Mouse (Mus musculus) megakaryocyte, embryonic 14.5 days (primary cell): Measurements from ENCODE around the gene Olfr1056. TPM values are rescaled to one million over a fixed set of nuclear protein-coding genes. Genes with fewer than 3 reads are reported as not detected.
"Not testable (repeated sequence)": the region's sequence is repeated elsewhere in the genome, so short reads cannot be mapped to it uniquely, and the experiment has no call there.

ENCODE experiments used
- H3K27me3 ChIP-seq: replicated peaks from 2 replicates; pipeline ENCODE3; 2012; ENCODE audit warnings: inconsistent platforms
- H3K36me3 ChIP-seq: replicated peaks from 2 replicates; pipeline ENCODE3; 2012; ENCODE audit warnings: low read length, inconsistent platforms, mixed read lengths
- H3K4me1 ChIP-seq: 2 replicates; pipeline ENCODE4 v1.6.1; 2012; ENCODE audit warnings: inconsistent platforms
- H3K4me3 ChIP-seq: replicated peaks from 2 replicates; pipeline ENCODE3; 2012; ENCODE audit warnings: moderate library complexity, mild to moderate bottlenecking, inconsistent platforms
- H3K9me3 ChIP-seq: 2 replicates; pipeline ENCODE4 v1.6.1; 2012; ENCODE audit warnings: inconsistent platforms
- FLI1 ChIP-seq: IDR thresholded peaks from 2 replicates; pipeline ENCODE4 v1.6.1; 2012; ENCODE audit warnings: low read length, inconsistent platforms, mixed read lengths
- GATA1 ChIP-seq: IDR thresholded peaks from 3 replicates; pipeline ENCODE4 v1.6.1; 2012; ENCODE audit warnings: mixed read lengths, low read length, inconsistent platforms, borderline replicate concordance
- polyA plus RNA-seq: library from polyadenylated mRNA; stranded (reverse); fragments of >175 nt; gene quantifications from 2 replicates; pipeline ENCODE4 v1.2.3, GENCODE M21; 2012; ENCODE audit warnings: low replicate concordance; ENCODE audit not compliant: insufficient read depth

Gene Olfr1056
- polyA plus RNA-seq: not detected in 2 replicates

DNA sequence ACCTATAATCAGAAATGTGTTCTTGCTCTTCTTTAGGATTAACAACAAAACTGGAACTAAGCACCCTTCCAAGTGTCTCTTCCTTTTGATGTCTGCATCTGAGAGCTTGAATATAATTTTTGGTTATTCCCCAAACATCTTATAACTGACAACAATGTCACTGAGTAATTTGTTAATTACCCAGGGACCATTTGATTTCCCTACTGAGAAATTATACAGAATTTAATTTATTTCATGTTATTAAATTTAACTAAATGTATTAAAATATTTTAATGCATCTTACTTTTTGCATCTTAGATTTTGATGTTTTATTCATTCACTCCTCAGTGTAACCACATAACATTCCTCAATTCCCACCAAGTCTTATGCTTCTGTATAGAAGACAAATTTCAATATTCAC lies at the start of gene Olfr1056:
TSS of gene Olfr1056 (minus strand) at position 101 of the 400 bp plus-strand sequence.
- H3K27me3 ChIP-seq: no peaks in the 10 kb centered on the region
- TF ChIP-seq GATA1 (no peak), FLI1 (no peak)
- H3K9me3 ChIP-seq: peaks cover 3% of the 10 kb centered on the region; the same call in 1 of the 2 replicates
- no peaks in the 10 kb centered on the region for H3K4me1 ChIP-seq
- H3K4me3 ChIP-seq: no peak within 1 kb of the TSS
- no peaks in the 10 kb centered on the region for H3K36me3 ChIP-seq

DNA sequence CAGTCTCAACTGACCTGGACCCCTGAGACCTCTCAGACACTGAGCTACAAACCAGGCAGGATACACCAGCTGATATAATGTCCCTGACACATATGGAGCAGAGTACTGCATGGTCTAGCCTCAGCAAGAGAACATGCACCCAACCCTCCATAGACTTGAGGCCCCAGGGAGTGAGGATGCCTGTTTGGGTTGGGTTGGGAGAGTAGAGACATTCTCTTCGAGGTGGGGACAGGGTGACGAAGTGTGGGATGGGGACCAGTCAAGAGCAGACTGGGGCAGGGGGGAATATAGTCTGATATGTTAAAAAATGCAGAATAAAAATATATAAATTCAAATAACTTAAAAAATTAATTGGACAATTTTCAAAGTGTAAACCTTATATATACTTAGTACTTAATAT lies 32.8 kb upstream of the Olfr1056 start:
- H3K9me3 ChIP-seq: no peaks in the 10 kb centered on the region
- no peaks in the 10 kb centered on the region for H3K27me3 ChIP-seq
- TF ChIP-seq GATA1 (no peak), FLI1 (no peak)
- no peaks in the 10 kb centered on the region for H3K36me3 ChIP-seq
- H3K4me1 ChIP-seq: no peaks in the 10 kb centered on the region
- no peak overlapping the region for H3K4me3 ChIP-seq

DNA sequence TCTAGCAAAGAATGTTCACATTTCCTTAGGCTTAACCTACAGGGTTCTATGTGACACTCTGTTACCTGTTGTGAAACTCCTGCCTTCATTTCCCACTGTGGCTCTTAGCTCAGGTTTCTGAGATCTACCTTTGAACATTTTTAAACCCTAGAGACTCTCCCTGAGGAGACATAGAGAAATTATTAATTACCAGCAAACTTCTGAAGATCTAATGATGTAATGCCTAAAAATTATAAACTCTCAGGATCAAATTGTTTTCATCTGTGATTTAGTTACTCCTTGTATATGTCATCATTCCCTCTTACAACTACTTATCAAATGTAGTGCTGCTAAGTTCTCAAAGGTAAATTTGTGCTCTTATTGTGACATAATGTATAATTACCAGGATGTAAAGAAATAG lies 26.2 kb upstream of the Olfr1056 start, which contains the start of gene Olfr1058:
TSS of gene Olfr1058 (minus strand) at position 101 of the 400 bp plus-strand sequence.
- not testable (repeated sequence) for H3K36me3 ChIP-seq, H3K27me3 ChIP-seq, H3K4me3 ChIP-seq, H3K9me3 ChIP-seq, H3K4me1 ChIP-seq

DNA sequence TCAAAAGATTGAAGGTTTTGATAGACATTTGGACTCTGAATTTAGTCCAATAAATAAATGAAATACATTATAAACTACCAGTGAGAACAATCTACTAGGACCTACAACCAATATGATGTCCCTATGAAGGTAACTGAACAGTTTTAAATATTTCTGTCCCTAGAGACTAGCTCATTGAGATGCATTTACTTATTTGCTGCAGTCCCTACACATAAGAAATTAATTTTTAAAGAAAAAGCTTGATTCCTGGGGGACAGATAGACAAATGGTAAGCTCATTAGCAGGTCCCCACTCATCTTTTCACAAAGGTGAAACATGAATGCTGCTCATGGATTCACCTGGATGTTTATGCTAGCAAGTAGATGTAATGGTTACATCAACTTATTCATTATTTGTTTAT lies 16.0 kb upstream of the Olfr1056 start, which contains the start of gene Olfr1057:
TSS of gene Olfr1057 (minus strand) at position 101 of the 400 bp plus-strand sequence.
- H3K4me1 ChIP-seq: no peaks in the 10 kb centered on the region

DNA sequence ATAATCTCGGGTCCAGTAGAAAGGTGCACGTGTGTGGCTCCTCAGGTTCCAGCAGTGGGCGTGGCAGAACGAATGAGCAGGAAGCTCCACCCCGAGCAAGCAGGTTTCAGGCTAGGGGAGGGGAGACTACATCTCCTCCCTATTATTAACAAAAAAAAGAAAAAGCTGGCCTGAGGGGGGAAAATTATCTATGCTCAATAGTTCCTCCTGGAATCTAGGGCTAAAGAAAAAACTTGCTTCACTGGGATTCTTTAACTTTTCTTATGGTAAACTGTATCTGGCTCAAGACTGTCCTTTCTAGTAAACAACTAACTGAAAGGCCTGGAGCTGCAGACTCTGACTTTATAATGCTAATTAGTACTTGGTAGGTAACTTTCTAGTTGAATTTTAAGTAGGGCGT lies 4.1 kb upstream of the Olfr1056 start:
- H3K4me1 ChIP-seq, H3K36me3 ChIP-seq, H3K9me3 ChIP-seq, H3K27me3 ChIP-seq, H3K4me3 ChIP-seq: not testable (repeated sequence)

More for the DNA sequence above, 16.0 kb upstream of the Olfr1056 start, which contains the start of gene Olfr1057:
- Histone ChIP-seq H3K9me3 (no peaks in the 10 kb centered on the region), H3K4me3 (no peak within 1 kb of the TSS), H3K27me3 (no peaks in the 10 kb centered on the region), H3K36me3 (no peaks in the 10 kb centered on the region)
- TF ChIP-seq FLI1 (no peak), GATA1 (no peak)

DNA sequence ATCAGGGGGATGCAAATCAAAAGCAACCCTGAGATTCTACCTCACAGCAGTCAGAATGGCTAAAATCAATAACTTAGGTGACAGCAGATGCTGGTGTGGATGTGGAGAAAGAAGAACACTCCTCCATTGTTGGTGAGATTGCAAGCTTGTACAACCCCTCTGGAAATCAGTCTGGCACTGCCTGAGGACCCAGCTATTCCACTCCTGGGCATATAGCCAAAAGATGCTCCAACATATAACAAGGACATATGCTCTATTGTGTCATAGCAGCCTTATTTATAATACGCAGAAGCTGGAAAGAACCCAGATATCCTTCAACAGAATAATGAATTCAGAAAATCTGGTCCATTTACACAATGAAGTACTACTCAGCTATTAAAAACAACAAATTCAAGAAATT lies 10.5 kb downstream of the Olfr1056 start:
- H3K36me3 ChIP-seq, H3K4me1 ChIP-seq, H3K27me3 ChIP-seq, H3K9me3 ChIP-seq, H3K4me3 ChIP-seq: not testable (repeated sequence)

DNA sequence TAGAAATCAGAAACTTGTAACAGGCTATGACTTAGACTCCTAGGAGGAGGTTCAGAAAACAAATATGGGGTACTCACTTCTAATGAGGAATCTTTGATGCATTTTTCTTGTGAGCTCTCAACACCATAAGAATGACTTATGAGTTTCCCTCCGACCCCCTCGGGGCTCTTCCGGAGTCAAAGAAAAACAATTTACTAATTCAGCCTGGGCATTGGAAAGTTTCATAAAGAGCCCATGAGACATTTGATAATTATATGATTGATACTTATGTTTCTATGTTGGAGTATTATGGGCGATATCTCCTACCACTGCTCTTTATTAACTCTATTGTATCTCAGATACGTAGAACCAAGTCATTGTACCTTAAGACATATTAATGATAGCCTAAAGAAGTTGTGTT lies 12.1 kb downstream of the Olfr1056 start, which contains the start of gene Olfr1055:
TSS of gene Olfr1055 (minus strand) at position 101 of the 400 bp plus-strand sequence.
- Histone ChIP-seq H3K36me3 (no peaks in the 10 kb centered on the region), H3K27me3 (no peaks in the 10 kb centered on the region), H3K4me1 (no peaks in the 10 kb centered on the region), H3K4me3 (no peak within 1 kb of the TSS), H3K9me3 (no peaks in the 10 kb centered on the region)
- TF ChIP-seq FLI1 (no peak), GATA1 (no peak)

DNA sequence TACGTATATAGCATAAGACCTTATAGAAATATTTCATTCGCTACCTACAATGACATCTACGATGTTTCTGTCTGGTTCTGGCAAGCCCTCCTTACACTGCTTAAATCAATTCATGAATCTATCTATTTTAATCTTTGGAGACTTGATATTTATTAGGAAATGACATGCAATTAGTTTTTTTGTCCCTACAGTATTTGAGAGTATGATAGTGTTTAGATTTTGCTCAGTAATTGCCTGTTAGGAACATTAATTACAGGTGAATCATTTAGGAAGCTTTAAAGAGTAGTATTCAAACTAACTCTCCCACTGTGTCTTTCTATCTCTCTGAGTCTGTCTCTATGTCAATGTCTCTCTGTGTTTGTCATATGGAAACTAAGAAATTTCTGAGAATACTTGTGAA lies 26.9 kb downstream of the Olfr1056 start, which contains the start of gene Olfr1054:
TSS of gene Olfr1054 (minus strand) at position 101 of the 400 bp plus-strand sequence.
- no peaks in the 10 kb centered on the region for H3K4me1 ChIP-seq
- no peak within 1 kb of the TSS for H3K4me3 ChIP-seq
- no peaks in the 10 kb centered on the region for H3K27me3 ChIP-seq
- H3K9me3 ChIP-seq: no peaks in the 10 kb centered on the region
- H3K36me3 ChIP-seq: no peaks in the 10 kb centered on the region
- TF ChIP-seq FLI1 (no peak), GATA1 (no peak)

DNA sequence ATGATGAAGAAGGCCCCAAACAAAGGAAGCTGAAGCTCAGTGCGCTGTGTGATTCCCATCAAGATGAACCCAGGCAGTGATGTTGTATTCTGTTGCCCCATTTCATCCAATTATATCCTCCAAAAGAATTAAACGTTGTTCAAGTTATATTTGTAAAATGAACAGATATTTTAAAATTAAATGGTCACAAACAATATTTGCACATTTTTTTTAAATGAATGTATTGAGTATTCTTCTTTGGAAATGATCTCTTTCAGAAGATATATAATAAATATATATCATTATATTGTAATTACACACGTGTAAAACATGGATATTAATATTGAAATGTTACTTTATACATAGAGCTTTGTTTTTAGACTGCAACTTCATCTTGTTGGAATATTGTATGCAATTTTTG lies 47.1 kb downstream of the Olfr1056 start, which contains the start of gene Olfr1053:
TSS of gene Olfr1053 (minus strand) at position 101 of the 400 bp plus-strand sequence.
- Histone ChIP-seq H3K36me3 (no peaks in the 10 kb centered on the region), H3K4me1 (no peaks in the 10 kb centered on the region), H3K27me3 (no peaks in the 10 kb centered on the region), H3K9me3 (no peaks in the 10 kb centered on the region), H3K4me3 (no peak within 1 kb of the TSS)
- TF ChIP-seq GATA1 (no peak), FLI1 (no peak)

Other genes with a start within 250 kb of the Olfr1056 start
- gene Olfr1039, start 226.5 kb downstream of the Olfr1056 start, polyA plus RNA-seq: not detected in 2 replicates
- not detected in 2 replicates for gene Olfr1040, start 215.7 kb downstream of the Olfr1056 start, polyA plus RNA-seq
- not detected in 2 replicates for gene Olfr1042, start 200.6 kb downstream of the Olfr1056 start, polyA plus RNA-seq
- gene Olfr1043, start 194.9 kb downstream of the Olfr1056 start, polyA plus RNA-seq: not detected in 2 replicates
- gene Olfr1044, start 184.6 kb downstream of the Olfr1056 start, polyA plus RNA-seq: not detected in 2 replicates
- not detected in 2 replicates for gene Olfr52, start 176.8 kb downstream of the Olfr1056 start, polyA plus RNA-seq
- gene Olfr1045, start 159.5 kb downstream of the Olfr1056 start, polyA plus RNA-seq: not detected in 2 replicates
- gene Olfr1046, start 143.2 kb downstream of the Olfr1056 start, polyA plus RNA-seq: not detected in 2 replicates
- gene Olfr1047, start 131.1 kb downstream of the Olfr1056 start, polyA plus RNA-seq: not detected in 2 replicates
- gene Olfr1048, start 122.2 kb downstream of the Olfr1056 start, polyA plus RNA-seq: not detected in 2 replicates
- gene Olfr1049, start 104.1 kb downstream of the Olfr1056 start, polyA plus RNA-seq: not detected in 2 replicates
- gene Olfr1051, start 83.4 kb downstream of the Olfr1056 start, polyA plus RNA-seq: not detected in 2 replicates
- gene Olfr1052, start 70.0 kb downstream of the Olfr1056 start, polyA plus RNA-seq: not detected in 2 replicates
- gene Olfr1053, start 47.2 kb downstream of the Olfr1056 start, polyA plus RNA-seq: not detected in 2 replicates
- gene Olfr1054, start 27.0 kb downstream of the Olfr1056 start, polyA plus RNA-seq: not detected in 2 replicates
- gene Olfr1055, start 12.2 kb downstream of the Olfr1056 start, polyA plus RNA-seq: not detected in 2 replicates
- gene Olfr1057, start 15.9 kb upstream of the Olfr1056 start, polyA plus RNA-seq: not detected in 2 replicates
- gene Olfr1058, start 26.1 kb upstream of the Olfr1056 start, polyA plus RNA-seq: not detected in 2 replicates
- gene Olfr1061, start 51.6 kb upstream of the Olfr1056 start, polyA plus RNA-seq: not detected in 2 replicates
- gene Olfr1062, start 64.3 kb upstream of the Olfr1056 start, polyA plus RNA-seq: not detected in 2 replicates
- not detected in 2 replicates for gene Olfr1065, start 88.1 kb upstream of the Olfr1056 start, polyA plus RNA-seq
- gene Olfr1066, start 93.8 kb upstream of the Olfr1056 start, polyA plus RNA-seq: not detected in 2 replicates
- not detected in 2 replicates for gene Olfr228, start 124.9 kb upstream of the Olfr1056 start, polyA plus RNA-seq
- not detected in 2 replicates for gene Olfr1076, start 146.0 kb upstream of the Olfr1056 start, polyA plus RNA-seq
- not detected in 2 replicates for gene Olfr1079, start 180.0 kb upstream of the Olfr1056 start, polyA plus RNA-seq
- not detected in 2 replicates for gene Olfr1080, start 195.8 kb upstream of the Olfr1056 start, polyA plus RNA-seq
- gene Olfr1082, start 236.5 kb upstream of the Olfr1056 start, polyA plus RNA-seq: not detected in 2 replicates